Mouse (Mus musculus): ENCODE data around the gene Rnf181.

Rnf181 gene

DNA sequence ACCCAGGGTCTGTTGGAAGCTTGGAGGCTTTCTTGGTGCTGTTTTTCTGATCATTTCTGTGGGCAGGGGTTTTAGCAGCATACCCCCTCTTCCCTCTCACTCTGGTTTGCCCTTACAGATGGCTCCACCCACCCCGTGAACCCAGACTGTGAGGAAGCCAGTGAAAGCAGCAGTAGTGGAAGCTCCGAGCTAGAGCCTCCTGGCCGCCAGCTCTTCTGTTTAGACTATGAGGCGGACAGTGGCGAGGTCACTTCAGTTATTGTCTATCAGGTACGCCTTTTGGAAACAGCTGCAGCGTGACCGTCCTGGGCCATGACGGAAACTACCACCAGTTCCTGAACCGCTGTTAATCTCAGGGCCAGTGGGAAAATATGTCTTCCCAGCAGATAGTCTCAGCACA is 18.3 kb downstream of the Rnf181 start:
- in situ Hi-C loops (cut with MboI; ENCODE audit: low pct_unique_long_range_greater_than_20kb in 1 of 2, low sequenced_read_pairs in 2 of 2, unreplicated experiment in 1 of 2) = no loop called here

DNA sequence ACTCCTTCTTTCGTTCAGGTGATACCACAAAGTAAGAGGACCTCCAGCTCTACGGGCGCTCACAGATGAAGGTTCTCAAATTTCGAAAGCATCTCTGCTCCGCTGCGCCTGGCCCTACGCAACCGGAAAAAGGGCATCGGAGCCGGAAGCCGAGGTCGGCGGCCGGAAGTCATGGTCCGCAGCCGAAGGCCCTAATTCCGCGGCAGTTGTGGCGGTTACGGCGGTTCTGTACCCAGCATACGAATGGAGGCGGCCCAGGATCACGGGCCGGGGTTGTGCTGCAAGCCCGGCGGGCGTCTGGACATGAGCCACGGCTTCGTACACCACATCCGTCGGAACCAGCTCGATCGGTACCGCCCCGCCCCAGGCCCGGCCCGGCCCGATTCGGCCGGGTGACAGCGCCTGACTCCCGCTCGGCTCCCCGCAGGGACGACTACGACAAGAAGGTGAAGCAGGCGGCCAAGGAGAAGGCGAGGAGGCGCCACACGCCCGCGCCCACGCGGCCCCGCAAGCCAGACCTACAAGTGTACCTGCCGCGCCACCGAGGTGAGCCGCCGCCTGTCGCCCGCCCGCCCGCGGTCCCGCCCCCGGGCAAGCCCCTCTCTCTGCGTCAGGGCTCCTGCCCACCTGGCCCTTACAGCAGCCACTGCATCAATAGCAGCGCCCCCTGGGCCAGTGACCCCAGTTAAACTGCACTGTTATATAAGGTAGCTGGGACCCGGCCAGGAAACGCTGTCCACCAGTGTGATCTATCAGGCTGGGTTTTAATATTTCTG is 19.4 kb downstream of the Rnf181 start, which contains the start of gene 0610030E20Rik:
0610030E20Rik (plus strand) TSS at position 152 of the 776 bp plus-strand sequence.
- in situ Hi-C loops (cut with MboI; ENCODE audit: low pct_unique_long_range_greater_than_20kb in 1 of 2, low sequenced_read_pairs in 2 of 2, unreplicated experiment in 1 of 2) = no loop called here

DNA sequence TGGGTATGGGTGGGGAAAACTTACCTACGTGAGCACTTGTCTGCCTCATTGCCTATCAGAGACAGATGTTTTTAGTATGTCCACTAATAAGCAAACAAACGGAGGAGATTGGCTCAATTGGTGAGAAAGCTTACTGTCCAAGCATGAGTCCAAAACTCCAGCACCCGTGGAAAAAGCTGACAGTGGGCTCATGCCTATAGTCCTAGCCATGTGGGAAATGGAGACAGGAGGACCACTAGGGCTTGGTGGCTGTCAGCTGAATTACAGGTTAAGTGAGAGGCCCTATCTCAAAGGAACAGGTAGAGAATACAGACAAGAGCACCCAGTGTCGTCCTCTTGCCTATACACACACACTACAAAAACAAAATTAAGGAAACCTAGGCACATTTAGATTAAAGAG is 20.5 kb downstream of the Rnf181 start:
- in situ Hi-C loops (cut with MboI; ENCODE audit: low pct_unique_long_range_greater_than_20kb in 1 of 2, low sequenced_read_pairs in 2 of 2, unreplicated experiment in 1 of 2) = no loop called here

DNA sequence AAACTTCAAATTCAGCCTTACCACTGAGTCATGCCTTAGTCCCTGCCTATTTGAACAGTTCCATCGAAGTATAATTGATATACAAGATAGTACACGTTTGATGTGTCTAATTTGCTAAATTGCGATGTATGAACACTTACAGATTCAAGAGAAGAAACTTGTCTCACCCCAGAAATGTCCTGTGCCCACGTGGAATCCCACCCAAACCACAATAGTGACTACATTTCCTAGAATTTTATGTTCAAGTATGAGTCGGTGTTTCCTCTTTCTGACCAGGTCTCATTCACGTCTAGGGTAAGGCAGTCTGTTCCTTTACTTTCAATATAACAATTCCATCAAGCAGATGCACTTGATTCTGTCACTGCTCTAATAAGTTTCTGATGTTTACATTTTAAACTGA is 21.1 kb downstream of the Rnf181 start:
- in situ Hi-C loops (cut with MboI; ENCODE audit: low pct_unique_long_range_greater_than_20kb in 1 of 2, low sequenced_read_pairs in 2 of 2, unreplicated experiment in 1 of 2) = no loop called here

DNA sequence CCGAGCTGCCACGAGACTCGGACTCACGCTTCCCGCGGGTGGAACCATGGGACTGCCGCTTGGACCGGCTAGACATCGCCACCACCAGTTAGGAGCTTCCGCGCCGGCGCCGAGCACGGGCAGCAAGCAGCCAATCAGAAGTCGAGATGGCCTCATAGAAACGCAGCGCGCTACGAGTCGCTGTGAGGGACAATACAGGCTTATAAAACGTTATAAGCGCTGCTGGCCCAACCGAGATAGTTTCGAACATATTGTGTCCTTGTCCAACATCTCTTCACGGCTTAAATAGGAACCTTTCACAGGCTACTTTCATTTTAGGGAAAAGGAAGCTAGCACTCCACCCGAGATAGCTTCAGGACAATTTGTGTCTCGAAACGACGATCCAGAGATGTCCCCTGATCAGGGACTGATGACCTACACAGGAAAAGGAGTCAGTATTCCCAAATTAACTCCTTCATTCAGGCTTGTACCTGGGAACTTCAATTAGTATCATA is 21.6 kb downstream of the Rnf181 start, which contains the start of gene Usp39:
Usp39 (minus strand) TSS at position 111 of the 494 bp plus-strand sequence.
- in situ Hi-C loops (cut with MboI; ENCODE audit: low pct_unique_long_range_greater_than_20kb in 1 of 2, low sequenced_read_pairs in 2 of 2, unreplicated experiment in 1 of 2) = no loop called here

DNA sequence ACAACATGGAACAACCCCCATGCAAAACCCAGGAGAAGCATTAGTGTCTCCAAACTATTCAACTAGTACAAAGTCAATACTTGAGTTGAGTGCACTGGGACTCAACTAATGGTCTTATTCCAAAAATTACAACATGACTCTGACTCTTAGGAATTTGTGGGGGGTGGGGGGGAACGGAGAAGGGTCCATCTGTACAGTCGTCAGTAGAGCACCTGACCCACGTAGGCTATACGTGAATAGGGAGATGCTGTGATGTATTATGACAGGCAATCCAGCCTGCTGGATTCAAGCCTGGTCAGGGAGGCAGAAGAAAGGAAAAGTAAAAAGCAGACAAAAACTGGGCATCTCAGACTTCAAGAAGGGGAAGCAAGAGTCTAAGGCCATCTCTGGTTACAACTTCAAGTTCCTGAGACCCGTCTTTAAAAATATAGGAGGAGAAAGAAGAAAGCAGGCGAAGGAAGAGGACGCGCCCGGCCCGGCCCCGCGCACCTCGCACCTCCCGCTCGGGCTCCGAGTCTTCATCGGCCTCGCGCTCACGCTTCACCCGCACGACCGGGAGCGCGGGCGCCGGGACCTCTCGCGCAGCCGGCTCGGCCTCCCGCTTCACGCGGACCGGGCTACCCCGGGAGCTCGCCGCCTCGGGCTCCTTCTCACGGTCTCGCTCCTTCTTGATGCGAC is 22.2 kb downstream of the Rnf181 start:
- in situ Hi-C loops (cut with MboI; ENCODE audit: low pct_unique_long_range_greater_than_20kb in 1 of 2, low sequenced_read_pairs in 2 of 2, unreplicated experiment in 1 of 2) = no loop called here

DNA sequence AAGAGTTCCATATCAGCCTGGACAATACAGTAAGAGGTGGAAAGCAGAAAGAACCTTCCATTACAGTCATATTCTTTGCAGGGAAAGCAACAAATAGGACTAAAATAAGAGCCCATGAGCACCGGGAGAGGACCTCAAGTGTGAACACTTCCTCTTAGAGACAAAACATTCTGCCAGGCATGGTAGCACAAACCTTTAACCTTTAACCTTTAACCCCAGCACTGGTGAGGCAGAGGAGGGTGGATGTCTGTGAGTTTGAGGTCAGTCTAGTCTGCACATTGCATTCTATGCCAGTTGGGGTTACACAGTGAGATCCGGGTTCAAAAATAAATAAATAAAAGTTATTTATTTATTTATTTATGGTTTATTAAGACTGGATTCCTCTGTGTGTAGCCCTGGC is 26.3 kb downstream of the Rnf181 start:
- in situ Hi-C loops (cut with MboI; ENCODE audit: low pct_unique_long_range_greater_than_20kb in 1 of 2, low sequenced_read_pairs in 2 of 2, unreplicated experiment in 1 of 2) = no loop called here

DNA sequence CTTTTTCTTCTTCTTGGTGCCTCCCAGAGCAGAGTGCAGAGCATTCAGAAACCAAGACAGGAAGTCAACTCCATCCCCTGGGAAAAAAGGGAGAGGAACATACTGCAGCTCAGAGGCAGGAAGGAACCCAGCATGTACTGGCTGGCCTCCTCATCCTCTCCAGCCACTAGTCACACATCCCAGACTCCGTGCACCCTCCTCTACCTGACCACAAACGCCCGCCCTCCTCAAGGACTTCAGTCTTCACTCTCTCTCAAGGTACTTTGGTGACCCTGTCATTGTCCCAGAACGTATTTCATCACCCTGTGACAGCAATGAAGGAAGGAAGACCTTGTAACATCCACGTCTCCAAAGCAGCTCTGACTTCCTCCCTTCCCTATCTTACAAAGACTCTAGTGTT is 33.6 kb downstream of the Rnf181 start:
- in situ Hi-C loops (cut with MboI; ENCODE audit: low pct_unique_long_range_greater_than_20kb in 1 of 2, low sequenced_read_pairs in 2 of 2, unreplicated experiment in 1 of 2) = no loop called here

DNA sequence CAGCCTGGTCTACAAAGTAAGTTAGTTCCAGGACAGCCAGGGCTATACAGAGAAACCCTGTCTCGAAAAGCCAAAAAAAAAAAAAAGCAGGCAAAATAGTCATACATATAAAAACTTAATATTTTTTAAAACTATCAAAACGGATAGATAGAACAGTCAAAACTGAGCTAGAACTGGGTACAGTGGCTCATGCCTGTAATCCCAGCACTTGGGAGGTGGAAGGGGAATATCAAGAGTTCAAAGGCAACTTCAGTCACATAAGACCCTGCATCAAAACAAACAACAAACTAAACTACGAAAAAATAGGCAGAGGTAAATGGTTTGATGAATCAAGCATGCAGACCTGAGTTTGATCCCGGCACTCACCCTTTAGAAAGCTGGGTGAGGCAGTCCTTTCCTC is 36.6 kb downstream of the Rnf181 start:
- in situ Hi-C loops (cut with MboI; ENCODE audit: low pct_unique_long_range_greater_than_20kb in 1 of 2, low sequenced_read_pairs in 2 of 2, unreplicated experiment in 1 of 2) = no loop called here

DNA sequence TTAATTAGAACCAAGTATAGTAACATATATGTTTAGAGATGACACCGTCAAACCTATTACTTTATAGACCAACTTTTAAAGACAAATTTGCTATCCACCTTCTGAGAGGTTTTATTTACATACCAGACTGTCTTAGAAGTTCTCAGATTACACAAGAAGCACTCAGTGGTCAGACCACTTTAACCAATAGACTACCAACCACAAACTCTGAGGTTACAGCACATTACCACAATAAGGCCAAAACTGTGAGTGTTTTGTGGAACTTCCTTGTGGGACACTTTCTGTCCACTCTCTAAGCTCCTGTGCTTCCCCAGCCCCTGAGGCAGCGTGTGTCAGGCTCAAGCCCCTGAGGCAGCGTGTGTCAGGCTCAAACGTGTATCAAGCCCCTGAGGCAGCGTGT is 37.7 kb downstream of the Rnf181 start:
- in situ Hi-C loops (cut with MboI; ENCODE audit: low pct_unique_long_range_greater_than_20kb in 1 of 2, low sequenced_read_pairs in 2 of 2, unreplicated experiment in 1 of 2) = no loop called here

DNA sequence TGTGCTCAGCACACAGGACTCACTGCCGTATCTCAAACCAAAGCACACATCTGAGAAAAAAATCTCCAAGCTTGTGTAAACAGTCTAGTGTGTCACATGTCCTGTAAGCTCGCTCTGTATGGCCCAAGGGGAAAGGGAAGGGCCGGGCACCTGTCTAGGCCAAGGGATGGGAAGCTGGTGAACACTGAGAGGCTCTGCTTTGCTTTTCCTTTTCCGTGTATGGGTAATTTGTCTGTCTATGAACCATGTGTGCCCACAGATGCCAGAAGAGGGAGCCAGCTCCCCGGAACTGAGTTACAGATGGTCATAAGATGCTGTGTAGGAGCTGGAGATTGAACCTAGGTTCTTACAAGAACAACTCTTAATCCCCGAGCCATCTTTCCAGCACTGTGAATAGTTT is 40.5 kb downstream of the Rnf181 start:
- in situ Hi-C loops (cut with MboI; ENCODE audit: low pct_unique_long_range_greater_than_20kb in 1 of 2, low sequenced_read_pairs in 2 of 2, unreplicated experiment in 1 of 2) = no loop called here

DNA sequence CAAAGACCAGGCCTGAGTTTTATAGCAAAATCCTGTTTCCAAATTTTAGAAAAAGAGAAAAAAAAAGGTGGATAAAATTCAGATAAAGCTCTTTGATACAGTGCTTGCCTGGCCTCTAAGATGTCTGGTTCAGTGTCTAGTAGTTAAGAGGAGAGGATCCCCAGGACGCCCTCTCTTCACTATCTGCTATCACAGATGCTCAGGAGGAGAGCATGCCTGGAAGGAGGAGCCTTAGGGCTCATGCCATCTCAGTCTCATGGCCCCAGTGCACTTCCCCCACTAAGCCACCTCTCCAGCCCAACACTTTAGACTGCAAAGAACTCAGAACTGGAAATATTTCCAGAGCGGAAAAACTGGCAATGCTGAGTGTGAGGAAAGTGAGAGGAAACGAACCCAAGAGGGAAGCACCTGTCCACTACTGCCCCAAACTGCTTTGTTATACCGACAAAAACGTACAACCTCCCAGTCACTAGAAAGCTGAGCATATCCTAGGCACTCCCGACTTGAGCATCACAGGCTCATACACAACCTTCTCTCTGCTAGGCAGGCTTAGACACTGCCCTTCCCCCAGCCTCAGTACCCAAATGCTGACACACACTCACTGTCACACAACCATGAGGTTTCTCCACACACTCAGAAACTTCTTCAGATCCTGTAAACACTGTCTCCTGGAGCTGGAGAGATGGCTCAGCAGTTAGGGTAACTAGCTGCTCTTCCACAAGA is 42.8 kb downstream of the Rnf181 start:
- in situ Hi-C loops (cut with MboI; ENCODE audit: low pct_unique_long_range_greater_than_20kb in 1 of 2, low sequenced_read_pairs in 2 of 2, unreplicated experiment in 1 of 2) = no loop called here

DNA sequence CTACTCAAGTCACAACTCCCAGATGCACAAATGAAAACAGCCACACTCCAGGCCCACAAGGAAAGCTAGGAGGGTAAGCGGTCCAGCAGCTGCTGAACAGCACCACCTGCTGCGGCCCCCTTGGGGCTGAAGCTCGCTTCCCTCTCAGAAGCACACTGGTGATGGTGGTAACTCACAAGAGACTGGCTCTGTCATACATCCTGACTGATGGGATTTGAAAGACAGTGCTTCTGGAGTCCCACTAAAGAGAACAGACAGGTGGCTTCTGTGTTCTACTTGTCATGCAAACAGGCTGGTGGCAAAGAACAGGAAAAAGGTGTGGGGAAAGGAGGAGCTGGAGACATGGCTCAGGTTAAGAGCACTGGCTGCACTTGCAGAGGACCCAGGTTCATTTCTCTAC is 43.8 kb downstream of the Rnf181 start:
- in situ Hi-C loops (cut with MboI; ENCODE audit: low pct_unique_long_range_greater_than_20kb in 1 of 2, low sequenced_read_pairs in 2 of 2, unreplicated experiment in 1 of 2) = no loop called here

DNA sequence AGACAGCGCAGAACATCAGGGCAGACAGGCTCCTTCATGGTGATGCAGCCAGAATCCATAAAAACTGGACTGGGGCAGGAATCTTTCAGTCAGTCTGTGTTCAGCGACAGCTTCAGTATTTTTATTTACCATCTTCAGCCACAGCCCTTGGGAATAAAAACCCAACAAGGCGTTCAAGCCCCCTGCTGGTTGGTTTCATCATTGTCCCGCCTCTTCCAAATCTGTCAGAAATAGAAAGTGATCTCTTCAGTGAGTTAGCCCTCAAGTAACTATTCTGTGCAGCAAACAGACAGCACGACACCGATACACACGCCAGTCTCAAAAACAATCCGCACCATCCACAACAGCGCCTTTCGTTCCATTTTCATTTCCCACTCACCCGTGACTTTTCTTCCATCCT is 47.7 kb downstream of the Rnf181 start:
- in situ Hi-C loops (cut with MboI; ENCODE audit: low pct_unique_long_range_greater_than_20kb in 1 of 2, low sequenced_read_pairs in 2 of 2, unreplicated experiment in 1 of 2) = no loop called here

DNA sequence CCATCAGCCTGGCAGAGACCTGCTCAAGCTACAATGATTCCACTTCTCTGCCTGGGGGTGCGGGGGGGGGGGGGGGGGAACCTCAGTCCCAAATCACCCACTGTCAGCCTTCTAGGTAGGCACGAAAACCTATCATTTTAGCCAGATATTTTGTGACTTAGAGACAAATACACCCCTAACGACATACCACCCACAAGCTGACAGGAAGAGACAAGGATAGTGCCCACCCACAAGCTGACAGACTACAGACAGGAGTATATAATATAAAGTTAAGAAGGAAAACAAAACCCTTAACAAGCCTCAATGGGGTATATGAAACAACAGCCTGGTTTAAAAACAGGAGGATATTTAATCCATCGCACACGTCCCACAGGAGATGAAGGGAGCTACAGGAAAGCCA is 48.3 kb downstream of the Rnf181 start:
- in situ Hi-C loops (cut with MboI; ENCODE audit: low pct_unique_long_range_greater_than_20kb in 1 of 2, low sequenced_read_pairs in 2 of 2, unreplicated experiment in 1 of 2) = no loop called here

DNA sequence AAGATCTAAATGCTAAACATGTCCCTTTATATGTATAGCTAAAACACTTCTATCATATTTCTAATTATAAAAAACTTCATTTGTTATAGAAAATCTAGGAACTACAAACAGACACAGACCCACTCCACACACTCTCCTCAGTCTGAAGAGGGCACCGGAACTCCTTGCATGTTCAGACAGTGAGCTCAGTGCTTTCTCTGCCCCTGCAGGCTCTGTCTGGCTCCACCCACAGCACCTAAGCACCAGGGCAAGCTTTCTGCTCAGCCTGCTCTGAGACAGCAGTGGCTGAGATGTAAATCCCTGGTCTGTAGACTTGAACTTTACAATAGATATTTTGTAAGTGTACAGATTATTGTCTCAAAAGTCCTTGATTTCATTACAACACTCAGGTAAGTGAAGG is 50.7 kb downstream of the Rnf181 start:
- in situ Hi-C loops (cut with MboI; ENCODE audit: low pct_unique_long_range_greater_than_20kb in 1 of 2, low sequenced_read_pairs in 2 of 2, unreplicated experiment in 1 of 2) = no loop called here

DNA sequence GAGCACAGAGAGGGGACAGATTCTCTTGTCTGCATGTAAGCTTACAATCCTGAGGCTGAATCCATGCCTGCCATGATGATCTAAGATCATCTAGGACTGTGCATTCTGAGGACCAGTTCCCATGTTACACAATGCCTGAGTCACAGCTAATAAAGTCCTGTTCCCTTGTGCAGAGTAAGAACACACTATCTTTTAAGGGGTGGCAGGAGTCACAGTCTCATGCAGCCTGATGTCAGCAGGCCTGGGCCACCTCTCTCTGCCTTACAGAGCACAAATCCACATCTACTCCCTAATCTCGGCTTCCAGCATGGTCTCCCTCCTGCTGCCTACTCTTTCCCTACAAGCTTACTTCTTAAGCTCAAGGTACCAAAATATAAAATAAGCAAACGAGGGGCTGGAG is 51.4 kb downstream of the Rnf181 start:
- in situ Hi-C loops (cut with MboI; ENCODE audit: low pct_unique_long_range_greater_than_20kb in 1 of 2, low sequenced_read_pairs in 2 of 2, unreplicated experiment in 1 of 2) = no loop called here

DNA sequence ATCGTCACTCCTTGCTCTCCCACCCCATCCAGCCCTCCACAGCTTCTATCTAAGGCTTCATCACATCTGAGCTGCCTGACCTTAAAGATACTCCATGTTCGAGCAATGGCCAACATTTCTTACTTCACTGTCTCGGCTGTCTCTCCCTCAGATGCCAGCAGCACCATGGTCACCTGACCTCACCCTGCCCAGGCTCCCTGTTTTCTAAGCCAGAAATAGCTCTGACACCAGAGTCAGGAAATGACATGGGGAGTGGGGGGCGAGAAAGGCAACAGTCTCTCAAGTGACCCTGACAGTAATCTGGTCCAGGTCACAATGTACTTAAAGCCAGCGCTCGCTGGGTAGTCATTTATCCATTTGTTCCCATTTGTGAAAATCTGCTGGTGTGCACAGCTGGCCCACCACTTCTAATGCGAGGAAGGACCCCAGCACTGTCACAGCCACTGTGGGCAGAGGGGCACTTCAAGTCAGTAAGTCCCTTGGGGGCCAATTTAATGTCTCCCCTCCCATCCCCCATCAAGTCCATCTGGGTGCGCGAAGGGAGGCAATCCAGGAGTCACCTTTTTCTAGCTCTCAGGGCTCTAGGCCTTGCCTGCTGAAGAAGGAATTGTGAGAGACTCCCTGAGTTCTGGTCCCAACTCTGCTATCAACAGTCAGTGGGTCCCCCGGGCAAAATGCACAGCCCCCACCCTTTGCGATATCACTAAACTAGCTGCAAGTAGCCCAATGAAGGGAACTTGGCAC is 53.5 kb downstream of the Rnf181 start:
- in situ Hi-C loops (cut with MboI; ENCODE audit: low pct_unique_long_range_greater_than_20kb in 1 of 2, low sequenced_read_pairs in 2 of 2, unreplicated experiment in 1 of 2) = no loop called here

DNA sequence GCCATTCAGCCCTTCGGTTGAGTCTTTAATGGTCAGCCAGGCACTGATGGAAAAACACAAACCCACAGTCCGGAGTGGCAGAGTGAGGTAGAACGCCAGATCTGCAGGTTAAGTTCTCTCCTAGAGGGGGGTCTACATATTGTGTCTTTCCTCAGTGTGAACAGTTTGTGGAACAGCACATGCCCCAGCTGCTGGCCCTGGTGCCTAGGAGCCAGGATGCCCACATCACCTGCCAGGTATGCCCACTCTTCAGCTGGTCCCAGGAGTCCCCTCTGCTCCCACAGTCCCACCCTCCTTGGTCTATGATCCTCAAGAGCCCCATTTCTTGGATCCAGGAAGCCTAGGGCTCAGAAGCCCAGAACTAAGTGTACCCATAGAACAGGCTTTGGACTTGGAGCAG is 54.6 kb downstream of the Rnf181 start:
- in situ Hi-C loops (cut with MboI; ENCODE audit: low pct_unique_long_range_greater_than_20kb in 1 of 2, low sequenced_read_pairs in 2 of 2, unreplicated experiment in 1 of 2) = no loop called here
